Mouse (Mus musculus): Measurements from ENCODE around the gene Npnt. TPM values are rescaled to one million over a fixed set of nuclear protein-coding genes. Genes with fewer than 3 reads are reported as not detected.

The Npnt gene
- total RNA-seq, 1 experiment: 8.6 TPM

DNA sequence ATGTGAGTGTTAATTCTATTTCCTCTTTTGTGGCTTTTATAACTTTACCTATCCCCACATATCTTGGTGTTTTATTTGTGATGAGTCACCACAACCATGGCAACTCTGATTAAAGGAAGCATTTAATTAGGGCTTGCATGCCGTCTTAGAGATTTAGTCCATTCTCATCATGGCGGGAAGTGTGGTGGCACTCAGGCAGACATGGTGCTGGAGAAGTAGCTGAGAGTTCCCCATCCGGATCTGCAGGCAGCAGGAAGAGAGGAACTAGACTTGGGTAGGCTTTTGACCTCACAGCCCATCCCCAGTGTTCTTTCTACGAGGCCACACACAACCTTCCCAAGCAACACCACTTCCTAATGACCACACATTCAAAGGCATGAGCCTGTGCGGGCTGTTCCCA is 16.2 kb upstream of the Npnt start:
- no peak overlapping the region for H3K4me3 ChIP-seq (ENCODE audit: insufficient read depth in 1 of 2, low read depth in 1 of 2, low read length in 2 of 2, poor library complexity in 1 of 2, severe bottlenecking in 1 of 2)
- no peak for TF ChIP-seq ZNF384 (IDR thresholded peaks at IDR 0.05; ENCODE audit: low read depth, low read length)
- TF ChIP-seq CHD2 (IDR thresholded peaks at IDR 0.05; ENCODE audit: low read depth, low read length): no peak
- TF ChIP-seq ZC3H11A (IDR thresholded peaks at IDR 0.05; ENCODE audit: borderline replicate concordance, low read depth, low read length): no peak
- TF ChIP-seq HCFC1 (IDR thresholded peaks at IDR 0.05; ENCODE audit: borderline replicate concordance, insufficient read depth, low read length): no peak
- TF ChIP-seq MAFK (IDR thresholded peaks at IDR 0.05; ENCODE audit: insufficient read depth, low read depth, low read length): no peak
- in situ Hi-C loops (cut with MboI; ENCODE audit: low sequenced_read_pairs in 2 of 2, unreplicated experiment in 2 of 2): no loop called here

DNA sequence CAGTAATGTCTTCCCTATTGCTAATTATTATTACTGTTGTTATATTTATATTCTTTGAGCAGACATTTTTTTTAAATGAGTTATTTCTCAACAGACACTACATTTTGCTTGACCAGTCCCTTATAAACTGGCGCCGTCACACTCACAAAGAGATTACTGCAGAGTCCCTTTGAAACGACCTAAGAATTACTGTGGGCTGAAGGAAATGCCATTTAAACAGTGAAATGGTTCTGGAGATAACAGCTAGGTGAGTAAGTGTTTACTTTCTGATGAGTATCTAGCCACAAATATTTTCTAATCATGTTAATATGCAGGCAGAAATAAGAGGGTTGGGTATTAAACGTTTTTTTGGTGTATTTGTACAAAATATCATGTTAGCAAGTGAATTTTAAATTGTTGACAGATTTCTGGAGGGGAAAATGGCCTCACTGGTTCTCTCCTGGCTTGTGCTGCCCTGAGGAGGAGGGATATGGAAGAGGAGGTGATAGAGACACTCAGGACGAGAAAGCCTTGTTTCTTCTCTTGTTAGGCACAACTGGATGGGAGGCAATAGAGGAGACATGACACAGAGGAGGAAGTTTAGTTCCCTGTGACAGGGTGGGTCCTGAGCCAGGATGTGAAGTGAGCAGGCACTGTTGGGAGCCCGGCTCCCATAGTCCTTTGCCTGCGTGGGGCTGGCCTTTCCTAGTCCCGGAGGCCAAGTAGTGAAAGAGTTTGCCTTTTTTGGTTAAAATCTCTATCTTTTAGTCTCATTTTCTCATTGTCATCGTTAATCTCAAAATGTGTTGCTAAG is 14.8 kb upstream of the Npnt start:
- H3K4me1 ChIP-seq (ENCODE audit: control insufficient read depth in 2 of 2, insufficient read depth in 2 of 2, low read length in 2 of 2, poor library complexity in 1 of 2): no peaks in the 10 kb centered on the region; a peak in 1 of 4 replicates
- no peak overlapping the region for H3K4me3 ChIP-seq (ENCODE audit: insufficient read depth in 1 of 2, low read depth in 1 of 2, low read length in 2 of 2, poor library complexity in 1 of 2, severe bottlenecking in 1 of 2)
- no peak for DNase-seq (ENCODE audit: low read depth, low spot score)
- no peak overlapping the region for H3K27ac ChIP-seq (ENCODE audit: insufficient read depth, low read depth, low read length, poor library complexity, severe bottlenecking)
- in situ Hi-C loops (cut with MboI; ENCODE audit: low sequenced_read_pairs in 2 of 2, unreplicated experiment in 2 of 2): no loop called here
- H3K9ac ChIP-seq (ENCODE audit: insufficient read depth, low read depth, low read length, poor library complexity, severe bottlenecking): no peak overlapping the region
- no peaks in the 10 kb centered on the region for H3K36me3 ChIP-seq (ENCODE audit: control insufficient read depth, insufficient read depth, low read length, poor library complexity, severe bottlenecking)
- no peaks in the 10 kb centered on the region for H3K9me3 ChIP-seq (ENCODE audit: control insufficient read depth, insufficient read depth, low read depth, low read length)
- TF ChIP-seq MAFK (IDR thresholded peaks at IDR 0.05; ENCODE audit: insufficient read depth, low read depth, low read length): no peak
- no peak for TF ChIP-seq ZC3H11A (IDR thresholded peaks at IDR 0.05; ENCODE audit: borderline replicate concordance, low read depth, low read length)

More for the DNA sequence above, 16.2 kb upstream of the Npnt start:
- Histone ChIP-seq H3K4me1 (ENCODE audit: control insufficient read depth in 2 of 2, insufficient read depth in 2 of 2, low read length in 2 of 2, poor library complexity in 1 of 2) (no peaks in the 10 kb centered on the region; a peak in 1 of 4 replicates), H3K36me3 (ENCODE audit: control insufficient read depth, insufficient read depth, low read length, poor library complexity, severe bottlenecking) (no peaks in the 10 kb centered on the region), H3K27ac (ENCODE audit: insufficient read depth, low read depth, low read length, poor library complexity, severe bottlenecking) (no peak overlapping the region), H3K9me3 (ENCODE audit: control insufficient read depth, insufficient read depth, low read depth, low read length) (no peaks in the 10 kb centered on the region), H3K9ac (ENCODE audit: insufficient read depth, low read depth, low read length, poor library complexity, severe bottlenecking) (no peak overlapping the region)
- no peak for DNase-seq (ENCODE audit: low read depth, low spot score)

DNA sequence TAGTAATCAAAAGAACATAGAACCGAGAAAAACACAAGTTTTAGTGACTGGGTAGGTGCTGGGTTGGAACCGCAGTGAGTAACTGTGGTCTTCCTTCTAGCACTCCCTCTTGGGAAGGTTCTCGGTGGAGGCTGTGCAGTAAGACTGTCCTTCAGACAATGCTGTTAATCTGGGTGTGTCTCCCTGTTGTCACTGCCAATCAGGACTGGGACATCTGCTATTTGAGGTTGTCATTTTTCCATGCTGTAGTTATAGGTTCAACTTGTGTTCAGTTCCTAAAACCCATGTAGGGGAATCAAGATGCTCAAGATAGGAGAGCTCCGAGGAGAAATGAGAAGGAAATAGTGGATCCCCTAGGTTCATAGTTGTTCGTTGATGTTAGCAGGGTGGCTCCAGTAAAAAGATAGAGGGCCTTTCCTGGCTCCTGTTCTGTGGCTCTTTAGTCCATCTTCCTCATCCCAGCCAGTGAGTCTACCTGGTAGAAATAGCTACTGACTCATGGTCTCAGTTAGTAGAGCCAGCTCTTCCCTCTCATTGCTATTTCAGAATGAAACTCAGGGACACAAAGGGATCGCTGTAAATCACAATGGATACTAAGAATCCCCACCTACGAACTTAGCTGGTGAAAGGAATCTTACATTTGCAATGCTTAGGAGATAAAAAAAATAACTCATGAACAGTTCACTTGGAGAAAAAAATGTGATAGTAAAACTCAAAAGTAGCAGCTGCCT is 12.7 kb upstream of the Npnt start:
- no peak for DNase-seq (ENCODE audit: low read depth, low spot score)
- no peak for TF ChIP-seq CHD2 (IDR thresholded peaks at IDR 0.05; ENCODE audit: low read depth, low read length)
- TF ChIP-seq MAFK (IDR thresholded peaks at IDR 0.05; ENCODE audit: insufficient read depth, low read depth, low read length): no peak
- no peak for TF ChIP-seq ZC3H11A (IDR thresholded peaks at IDR 0.05; ENCODE audit: borderline replicate concordance, low read depth, low read length)
- no peak for TF ChIP-seq ZNF384 (IDR thresholded peaks at IDR 0.05; ENCODE audit: low read depth, low read length)
- no peak for TF ChIP-seq HCFC1 (IDR thresholded peaks at IDR 0.05; ENCODE audit: borderline replicate concordance, insufficient read depth, low read length)
- no peaks in the 10 kb centered on the region for H3K36me3 ChIP-seq (ENCODE audit: control insufficient read depth, insufficient read depth, low read length, poor library complexity, severe bottlenecking)
- H3K9ac ChIP-seq (ENCODE audit: insufficient read depth, low read depth, low read length, poor library complexity, severe bottlenecking): no peak overlapping the region
- H3K4me3 ChIP-seq (ENCODE audit: insufficient read depth in 1 of 2, low read depth in 1 of 2, low read length in 2 of 2, poor library complexity in 1 of 2, severe bottlenecking in 1 of 2): no peak overlapping the region
- H3K4me1 ChIP-seq (ENCODE audit: control insufficient read depth in 2 of 2, insufficient read depth in 2 of 2, low read length in 2 of 2, poor library complexity in 1 of 2): no peaks in the 10 kb centered on the region; a peak in 1 of 4 replicates
- in situ Hi-C loops (cut with MboI; ENCODE audit: low sequenced_read_pairs in 2 of 2, unreplicated experiment in 2 of 2): no loop called here
- H3K27ac ChIP-seq (ENCODE audit: insufficient read depth, low read depth, low read length, poor library complexity, severe bottlenecking): no peak overlapping the region
- no peaks in the 10 kb centered on the region for H3K9me3 ChIP-seq (ENCODE audit: control insufficient read depth, insufficient read depth, low read depth, low read length)

DNA sequence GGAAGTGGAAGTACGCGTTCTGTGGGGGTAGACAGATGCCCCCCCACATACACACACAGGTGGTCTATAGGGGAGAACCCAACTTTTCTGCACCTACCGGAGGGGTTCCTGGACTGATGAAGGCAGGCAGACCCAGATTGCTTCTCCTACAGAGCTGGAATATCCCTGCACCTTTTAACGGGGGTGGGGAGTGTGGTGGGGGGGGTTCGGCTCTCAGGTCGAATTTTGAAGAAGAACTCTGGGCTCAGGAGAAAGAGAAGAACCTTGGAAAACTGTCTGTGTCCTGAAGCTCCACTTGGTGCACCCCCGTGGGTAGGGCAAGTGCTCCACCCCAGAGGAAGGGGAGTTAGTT is 414 bp upstream of the Npnt start:
- Histone ChIP-seq H3K4me3 (ENCODE audit: insufficient read depth in 1 of 2, low read depth in 1 of 2, low read length in 2 of 2, poor library complexity in 1 of 2, severe bottlenecking in 1 of 2) (peak overlapping the region; percentile 73 to 77), H3K27ac (ENCODE audit: insufficient read depth, low read depth, low read length, poor library complexity, severe bottlenecking) (no peak overlapping the region), H3K9ac (ENCODE audit: insufficient read depth, low read depth, low read length, poor library complexity, severe bottlenecking) (peak overlapping the region; percentile 66; the same call in 1 of the 2 replicates), H3K36me3 (ENCODE audit: control insufficient read depth, insufficient read depth, low read length, poor library complexity, severe bottlenecking) (no peaks in the 10 kb centered on the region), H3K4me1 (ENCODE audit: control insufficient read depth in 2 of 2, insufficient read depth in 2 of 2, low read length in 2 of 2, poor library complexity in 1 of 2) (no peaks in the 10 kb centered on the region), H3K9me3 (ENCODE audit: control insufficient read depth, insufficient read depth, low read depth, low read length) (no peaks in the 10 kb centered on the region)
- TF ChIP-seq HCFC1 (IDR thresholded peaks at IDR 0.05; ENCODE audit: borderline replicate concordance, insufficient read depth, low read length) (no peak), ZC3H11A (IDR thresholded peaks at IDR 0.05; ENCODE audit: borderline replicate concordance, low read depth, low read length) (no peak), ZNF384 (IDR thresholded peaks at IDR 0.05; ENCODE audit: low read depth, low read length) (no peak), MAFK (IDR thresholded peaks at IDR 0.05; ENCODE audit: insufficient read depth, low read depth, low read length) (no peak), CHD2 (IDR thresholded peaks at IDR 0.05; ENCODE audit: low read depth, low read length) (no peak)
- no peak for DNase-seq (ENCODE audit: low read depth, low spot score)
- in situ Hi-C loops (cut with MboI; ENCODE audit: low sequenced_read_pairs in 2 of 2, unreplicated experiment in 2 of 2): no loop called here

All from ES-E14 (cell line).